Mouse (Mus musculus) neural tube, embryonic 12.5 days (tissue): ENCODE results near the gene Ube2m. TPM values are rescaled to one million over a fixed set of nuclear protein-coding genes. Genes with fewer than 3 reads are reported as not detected.

Experiments used
- ATAC-seq: fragments of 200-750 bp; cut with Nextera tagmentation; 2 replicates; pipeline ENCODE4 v1.8.0; 2017; ENCODE audit warnings: low read depth, mild to moderate bottlenecking, moderate TSS enrichment, moderate library complexity; ENCODE audit not compliant: low FRiP score
- H3K27ac ChIP-seq: fragments of 300-500 bp; sonication (generic); 2 replicates; pipeline ENCODE4 v1.5.1; 2016
- H3K27me3 ChIP-seq: fragments of 300-500 bp; sonication (generic); replicated peaks from 2 replicates; pipeline ENCODE4 v1.6.1; 2016; ENCODE audit warnings: mild to moderate bottlenecking
- H3K36me3 ChIP-seq: fragments of 300-500 bp; sonication (generic); 2 replicates; pipeline ENCODE4 v1.6.1; 2016; ENCODE audit warnings: mild to moderate bottlenecking
- H3K4me1 ChIP-seq: fragments of 300-500 bp; sonication (generic); 2 replicates; pipeline ENCODE4 v1.6.1; 2016
- H3K4me2 ChIP-seq: fragments of 300-500 bp; sonication (generic); replicated peaks from 2 replicates; pipeline ENCODE4 v1.6.1; 2016; ENCODE audit warnings: mild to moderate bottlenecking
- H3K4me3 ChIP-seq: fragments of 300-500 bp; sonication (generic); 2 replicates; pipeline ENCODE4 v1.5.1; 2016
- H3K9ac ChIP-seq: fragments of 300-500 bp; sonication (generic); 2 replicates; pipeline ENCODE4 v1.6.1; 2016; ENCODE audit warnings: mild to moderate bottlenecking
- H3K9me3 ChIP-seq: fragments of 300-500 bp; sonication (generic); 2 replicates; pipeline ENCODE4 v1.6.1; 2016; ENCODE audit warnings: mild to moderate bottlenecking
- WGBS: fragments of 180-500 bp; shearing (Covaris S2); methylation state at CpG from one replicate; pipeline ENCODE4 v1.1.7; 2016; 5-methylcytosine and 5-hydroxymethylcytosine counted together
- polyA plus RNA-seq: library from polyadenylated mRNA; unstranded; fragments of >200 nt; fragmentation: Nextera tagmentation; extraction: Ambion mirVana; gene quantifications from 2 replicates; pipeline ENCODE4 v1.2.1, GENCODE M21; 2016

Ube2m gene
- polyA plus RNA-seq, 1 experiment from 2014 or later = 215 TPM

GRCm38 (mm10) chr7:12993148-12993547 lies 44.9 kb downstream of the Ube2m start:
- H3K4me2 ChIP-seq = no peak overlapping the region
- ATAC-seq = no peak
- no peaks in the 10 kb centered on the region for H3K36me3 ChIP-seq
- no peak overlapping the region for H3K27ac ChIP-seq
- no peak overlapping the region for H3K4me3 ChIP-seq
- H3K4me1 ChIP-seq = no peaks in the 10 kb centered on the region
- H3K9me3 ChIP-seq = no peaks in the 10 kb centered on the region
- no peak overlapping the region for H3K9ac ChIP-seq
- H3K27me3 ChIP-seq = no peaks in the 10 kb centered on the region
- 86% methylated on average over 10 of the region's 10 CpGs for WGBS

GRCm38 (mm10) chr7:12992222-12992621 lies 45.9 kb downstream of the Ube2m start:
- Histone ChIP-seq H3K4me3 (no peak overlapping the region), H3K9ac (no peak overlapping the region), H3K27me3 (no peaks in the 10 kb centered on the region), H3K27ac (no peak overlapping the region), H3K9me3 (no peaks in the 10 kb centered on the region), H3K36me3 (no peaks in the 10 kb centered on the region), H3K4me2 (no peak overlapping the region), H3K4me1 (no peaks in the 10 kb centered on the region)
- ATAC-seq = no peak
- WGBS = 10% methylated on average over 3 of the region's 3 CpGs

- Histone ChIP-seq H3K36me3 (0 out of 2 replicates have a peak, but pooled peaks cover 2% of the 10 kb centered on the region), H3K9ac (no peak overlapping the region), H3K27me3 (no peaks in the 10 kb centered on the region), H3K4me2 (no peak overlapping the region), H3K4me1 (no peaks in the 10 kb centered on the region), H3K4me3 (no peak overlapping the region), H3K27ac (no peak overlapping the region), H3K9me3 (no peaks in the 10 kb centered on the region)
- ATAC-seq = no peak
- WGBS = 85% methylated on average over 8 of the region's 8 CpGs
Measured at GRCm38 (mm10) chr7:12987409-12988189, 50.5 kb downstream of the Ube2m start.

GRCm38 (mm10) chr7:12986906-12987305 lies 51.2 kb downstream of the Ube2m start:
- WGBS = 90% methylated on average over 8 of the region's 8 CpGs
- ATAC-seq = no peak
- Histone ChIP-seq H3K27ac (no peak overlapping the region), H3K36me3 (peaks cover 4% of the 10 kb centered on the region; the same call in 1 of the 2 replicates), H3K4me2 (no peak overlapping the region), H3K9ac (no peak overlapping the region), H3K4me3 (no peak overlapping the region), H3K4me1 (no peaks in the 10 kb centered on the region), H3K27me3 (no peaks in the 10 kb centered on the region), H3K9me3 (no peaks in the 10 kb centered on the region)

GRCm38 (mm10) chr7:12985724-12986123 lies 52.4 kb downstream of the Ube2m start:
- Histone ChIP-seq H3K36me3 (peaks cover 7% of the 10 kb centered on the region; the same call in 1 of the 2 replicates), H3K9ac (no peak overlapping the region), H3K4me3 (no peak overlapping the region), H3K9me3 (no peaks in the 10 kb centered on the region), H3K27me3 (no peaks in the 10 kb centered on the region), H3K4me1 (no peaks in the 10 kb centered on the region), H3K27ac (no peak overlapping the region), H3K4me2 (no peak overlapping the region)
- 97% methylated on average over 1 of the region's 1 CpGs for WGBS
- no peak for ATAC-seq

Other genes starting within 250 kb of the Ube2m start
- gene Zscan18, start 234.6 kb downstream of the Ube2m start, polyA plus RNA-seq = 11.5 and 13.6 TPM in 2 replicates
- 25.5 and 26.4 TPM in 2 replicates for gene Zfp329, start 219.4 kb downstream of the Ube2m start, polyA plus RNA-seq
- gene Zfp110, start 203.5 kb downstream of the Ube2m start, polyA plus RNA-seq = 27.4 and 32.4 TPM in 2 replicates
- 6.1 and 6.7 TPM in 2 replicates for gene Zfp128, start 157.1 kb downstream of the Ube2m start, polyA plus RNA-seq
- gene Zscan22, start 140.5 kb downstream of the Ube2m start, polyA plus RNA-seq = 12.0 and 12.5 TPM in 2 replicates
- gene Rps5, start 116.0 kb downstream of the Ube2m start, polyA plus RNA-seq = 583 and 619 TPM in 2 replicates
- 0.37 and 0.62 TPM in 2 replicates for gene Rnf225, start 110.9 kb downstream of the Ube2m start, polyA plus RNA-seq
- 11.6 and 12.1 TPM in 2 replicates for gene Zfp324, start 72.4 kb downstream of the Ube2m start, polyA plus RNA-seq
- 12.8 and 13.5 TPM in 2 replicates for gene Zfp446, start 60.4 kb downstream of the Ube2m start, polyA plus RNA-seq
- 0.33 and 0.46 TPM in 2 replicates for gene Slc27a5, start 40.1 kb downstream of the Ube2m start, polyA plus RNA-seq
- 382 and 393 TPM in 2 replicates for gene Trim28, start 39.2 kb downstream of the Ube2m start, polyA plus RNA-seq
- gene Zbtb45, start 28.2 kb downstream of the Ube2m start, polyA plus RNA-seq = 31.8 and 39.9 TPM in 2 replicates
- gene Chmp2a, start 3.5 kb downstream of the Ube2m start, polyA plus RNA-seq = 150 and 151 TPM in 2 replicates
- 4.8 and 4.9 TPM in 2 replicates for gene Mzf1, start 16.5 kb upstream of the Ube2m start, polyA plus RNA-seq
- gene Vmn1r85, start 56.9 kb upstream of the Ube2m start, polyA plus RNA-seq = not detected in 2 replicates
- not detected in 2 replicates for gene Vmn1r86, start 81.6 kb upstream of the Ube2m start, polyA plus RNA-seq
- gene Vmn1r87, start 101.9 kb upstream of the Ube2m start, polyA plus RNA-seq = not detected in 2 replicates
- gene Vmn1r88, start 121.3 kb upstream of the Ube2m start, polyA plus RNA-seq = not detected in 2 replicates
- not detected in 2 replicates for gene Vmn1r89, start 174.7 kb upstream of the Ube2m start, polyA plus RNA-seq
- gene Lig1, start 239.0 kb upstream of the Ube2m start, polyA plus RNA-seq = 68.9 and 71.2 TPM in 2 replicates
- 12.0 and 17.9 TPM in 2 replicates for gene Zswim9, start 240.4 kb upstream of the Ube2m start, polyA plus RNA-seq